Mouse (Mus musculus): ENCODE measurements around the gene Txndc15. TPM values are rescaled to one million over a fixed set of nuclear protein-coding genes. Genes with fewer than 3 reads are reported as not detected.
A peak's percentile ranks its signal among the peaks of the same experiment; 100 is the strongest.

Txndc15 gene
- polyA plus RNA-seq, 1 experiment from 2014 or later = 95.2 TPM

DNA sequence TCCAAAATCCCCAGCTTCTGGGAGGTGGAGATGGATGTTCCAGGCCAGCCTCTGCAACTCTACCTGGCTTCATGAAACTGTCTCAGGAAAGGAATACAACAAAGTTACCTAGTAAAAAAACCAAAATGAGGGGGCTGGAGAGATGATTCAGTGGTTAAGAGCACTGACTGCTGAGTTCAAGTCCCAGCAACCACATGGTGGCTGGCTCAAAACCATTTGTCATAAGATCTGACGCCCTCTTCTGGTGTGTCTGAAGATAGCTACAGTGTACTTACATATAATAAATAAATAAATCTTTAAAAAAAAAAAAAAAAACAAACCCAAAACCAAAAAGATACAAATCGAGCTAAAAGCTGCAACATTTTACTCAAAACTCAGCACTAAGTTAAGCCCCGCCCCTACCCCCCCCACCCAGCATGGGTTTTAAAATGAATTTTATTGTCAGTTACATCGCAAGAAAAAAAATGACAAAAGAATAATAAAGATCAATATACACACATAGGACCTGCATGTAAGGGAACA lies 12.2 kb downstream of the Txndc15 start:
- Histone ChIP-seq H3K27me3 (ENCODE audit: control insufficient read depth, insufficient read depth, low read depth, low read length) (no peaks in the 10 kb centered on the region), H3K4me2 (ENCODE audit: low read depth, low read length) (peak overlapping the region; percentile 61), H3K9me3 (ENCODE audit: control insufficient read depth, low read length) (no peaks in the 10 kb centered on the region), H3K4me1 (replicated peaks; ENCODE audit: control insufficient read depth, insufficient read depth, low read length) (no peaks in the 10 kb centered on the region), H3K4me3 (ENCODE audit: low read length) (peak overlapping the region; percentile 67), H3K9ac (ENCODE audit: low read length) (peak overlapping the region; percentile 84), H3K36me3 (ENCODE audit: control insufficient read depth, insufficient read depth, low read length) (peaks cover 14% of the 10 kb centered on the region), H3K27ac (ENCODE audit: low read length) (peak overlapping the region; percentile 94)
- no peak for ATAC-seq (ENCODE audit: low read depth)
- 2% methylated on average over 4 of the region's 4 CpGs for WGBS

DNA sequence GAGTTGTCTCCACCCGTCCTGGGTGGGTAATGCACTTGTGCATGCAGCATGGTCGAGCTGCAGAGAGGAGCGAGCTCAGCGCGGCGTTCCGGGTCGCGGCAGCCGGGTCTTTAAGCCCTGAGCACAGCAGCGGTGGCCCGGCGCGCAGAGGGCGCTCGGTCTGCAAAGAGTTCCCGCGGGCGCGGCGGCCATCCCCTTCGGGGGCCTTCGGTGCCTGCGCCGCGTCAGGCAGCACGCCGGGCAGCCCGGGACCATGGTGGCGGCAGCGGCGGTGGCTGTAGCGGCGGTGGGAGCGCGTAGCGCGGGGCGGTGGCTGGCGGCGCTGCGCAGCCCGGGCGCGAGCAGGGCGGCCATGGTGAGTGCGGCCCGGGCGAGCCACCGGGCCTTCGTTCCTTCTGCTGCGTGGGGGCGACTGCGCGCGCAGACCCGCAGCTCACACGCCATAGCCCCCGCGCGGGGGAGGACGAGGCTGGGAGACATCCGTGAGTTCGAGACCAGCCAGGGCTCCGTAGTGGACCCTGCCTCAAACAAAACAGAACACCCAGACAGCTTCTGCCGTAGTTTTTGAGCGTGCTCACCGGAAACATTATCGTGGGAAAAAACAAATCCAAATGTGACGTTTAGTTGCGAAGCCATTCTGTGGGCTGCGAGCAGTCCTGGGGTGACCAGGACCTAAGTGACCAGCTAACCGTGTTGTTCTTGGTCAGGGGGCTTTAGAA lies 12.8 kb downstream of the Txndc15 start, which contains the start of gene Pcbd2:
Pcbd2 (plus strand) TSS at position 249 of the 719 bp plus-strand sequence.
- H3K4me1 ChIP-seq (replicated peaks; ENCODE audit: control insufficient read depth, insufficient read depth, low read length) = no peaks in the 10 kb centered on the region
- 0% methylated on average over 57 of the region's 73 CpGs for WGBS
- peak; percentile 94 for ATAC-seq (ENCODE audit: low read depth)

DNA sequence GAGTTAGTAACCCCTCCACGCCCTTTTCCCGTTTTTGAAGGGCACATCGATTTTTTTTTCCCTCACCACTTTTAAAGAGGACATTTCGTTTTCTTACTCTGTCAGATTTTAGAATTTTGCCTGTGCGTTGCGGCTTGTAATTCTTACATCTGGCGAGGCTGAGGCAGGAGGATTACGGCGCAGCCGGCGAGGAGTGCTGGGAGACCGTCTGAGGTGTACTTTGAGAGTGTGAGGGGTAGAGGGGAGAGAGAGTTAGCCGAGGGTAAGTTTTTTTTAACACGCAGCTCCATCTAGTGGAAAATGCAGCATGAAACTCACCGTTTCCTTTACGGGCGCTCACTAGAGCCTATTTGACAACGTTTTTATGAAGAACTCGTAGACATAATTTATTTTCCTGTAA lies 13.4 kb downstream of the Txndc15 start:
- peak overlapping the region; percentile 94 for H3K27ac ChIP-seq (ENCODE audit: low read length)
- no peaks in the 10 kb centered on the region for H3K9me3 ChIP-seq (ENCODE audit: control insufficient read depth, low read length)
- H3K27me3 ChIP-seq (ENCODE audit: control insufficient read depth, insufficient read depth, low read depth, low read length) = no peaks in the 10 kb centered on the region
- whole genome bisulfite sequencing = 2% methylated on average over 19 of the region's 19 CpGs
- peak; percentile 89 for ATAC-seq (ENCODE audit: low read depth)
- peak overlapping the region; percentile 67 for H3K4me3 ChIP-seq (ENCODE audit: low read length)
- peak overlapping the region; percentile 84 for H3K9ac ChIP-seq (ENCODE audit: low read length)
- H3K4me1 ChIP-seq (replicated peaks; ENCODE audit: control insufficient read depth, insufficient read depth, low read length) = no peaks in the 10 kb centered on the region
- peaks cover 9% of the 10 kb centered on the region for H3K36me3 ChIP-seq (ENCODE audit: control insufficient read depth, insufficient read depth, low read length)
- peak overlapping the region; percentile 61 for H3K4me2 ChIP-seq (ENCODE audit: low read depth, low read length)

More for the DNA sequence above, 12.8 kb downstream of the Txndc15 start, which contains the start of gene Pcbd2:
- Histone ChIP-seq H3K27ac (ENCODE audit: low read length) (peak within 1 kb of the TSS; percentile 94), H3K4me2 (ENCODE audit: low read depth, low read length) (peak within 1 kb of the TSS; percentile 61), H3K4me3 (ENCODE audit: low read length) (peak within 1 kb of the TSS; percentile 67), H3K27me3 (ENCODE audit: control insufficient read depth, insufficient read depth, low read depth, low read length) (no peaks in the 10 kb centered on the region), H3K9ac (ENCODE audit: low read length) (peak within 1 kb of the TSS; percentile 84), H3K36me3 (ENCODE audit: control insufficient read depth, insufficient read depth, low read length) (peaks cover 11% of the 10 kb centered on the region), H3K9me3 (ENCODE audit: control insufficient read depth, low read length) (no peaks in the 10 kb centered on the region)

DNA sequence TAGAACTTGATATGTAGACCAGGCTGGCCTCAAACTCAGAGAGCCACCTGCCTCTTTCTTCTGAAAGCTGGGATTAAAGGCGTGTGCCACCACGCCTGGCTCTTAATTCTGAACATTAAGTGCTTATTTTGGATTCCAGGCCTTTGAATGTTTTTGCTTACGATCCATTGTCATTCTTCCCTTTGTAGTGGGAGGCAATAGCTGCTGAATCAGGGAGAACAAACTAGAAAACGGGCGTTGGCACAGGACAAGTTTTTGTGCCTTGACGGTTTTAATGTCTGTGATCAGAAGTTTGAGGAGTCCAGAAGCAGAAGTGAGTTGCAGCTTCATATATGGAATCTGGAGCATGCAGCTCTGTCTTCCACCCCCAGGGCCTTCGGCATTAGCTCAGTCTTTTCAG lies 16.3 kb downstream of the Txndc15 start:
- Histone ChIP-seq H3K9me3 (ENCODE audit: control insufficient read depth, low read length) (no peaks in the 10 kb centered on the region), H3K4me2 (ENCODE audit: low read depth, low read length) (no peak overlapping the region), H3K27ac (ENCODE audit: low read length) (no peak overlapping the region), H3K36me3 (ENCODE audit: control insufficient read depth, insufficient read depth, low read length) (peaks cover under 1% of the 10 kb centered on the region; the same call in 1 of the 2 replicates), H3K4me1 (replicated peaks; ENCODE audit: control insufficient read depth, insufficient read depth, low read length) (no peaks in the 10 kb centered on the region), H3K4me3 (ENCODE audit: low read length) (no peak overlapping the region), H3K27me3 (ENCODE audit: control insufficient read depth, insufficient read depth, low read depth, low read length) (no peaks in the 10 kb centered on the region), H3K9ac (ENCODE audit: low read length) (no peak overlapping the region)
- no peak for ATAC-seq (ENCODE audit: low read depth)
- WGBS = 88% methylated on average over 7 of the region's 7 CpGs

DNA sequence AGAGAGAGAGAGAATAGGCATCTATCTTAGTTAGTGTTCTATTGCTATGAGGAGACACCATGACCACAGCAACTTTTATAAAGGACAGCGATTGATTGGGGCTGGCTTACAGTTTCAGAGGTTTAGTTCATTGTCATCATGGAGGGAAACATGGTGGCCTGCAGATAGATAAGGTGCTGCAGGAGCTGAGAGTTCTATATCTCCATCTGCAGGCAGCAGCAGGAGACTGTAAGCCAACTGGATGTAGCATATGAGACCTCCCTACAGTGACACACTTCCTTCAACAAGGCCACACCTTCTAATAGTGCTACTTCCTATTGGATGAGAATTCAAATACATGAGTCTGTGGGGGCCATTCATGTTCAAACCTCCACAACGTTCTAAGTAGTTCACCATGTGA lies 17.7 kb downstream of the Txndc15 start:
- Histone ChIP-seq H3K4me1 (replicated peaks; ENCODE audit: control insufficient read depth, insufficient read depth, low read length) (no peaks in the 10 kb centered on the region), H3K9ac (ENCODE audit: low read length) (no peak overlapping the region), H3K27ac (ENCODE audit: low read length) (no peak overlapping the region), H3K27me3 (ENCODE audit: control insufficient read depth, insufficient read depth, low read depth, low read length) (no peaks in the 10 kb centered on the region), H3K4me3 (ENCODE audit: low read length) (no peak overlapping the region), H3K4me2 (ENCODE audit: low read depth, low read length) (no peak overlapping the region), H3K9me3 (ENCODE audit: control insufficient read depth, low read length) (no peaks in the 10 kb centered on the region), H3K36me3 (ENCODE audit: control insufficient read depth, insufficient read depth, low read length) (no peaks in the 10 kb centered on the region)
- ATAC-seq (ENCODE audit: low read depth) = no peak
- 59% methylated on average over 2 of the region's 2 CpGs for WGBS

DNA sequence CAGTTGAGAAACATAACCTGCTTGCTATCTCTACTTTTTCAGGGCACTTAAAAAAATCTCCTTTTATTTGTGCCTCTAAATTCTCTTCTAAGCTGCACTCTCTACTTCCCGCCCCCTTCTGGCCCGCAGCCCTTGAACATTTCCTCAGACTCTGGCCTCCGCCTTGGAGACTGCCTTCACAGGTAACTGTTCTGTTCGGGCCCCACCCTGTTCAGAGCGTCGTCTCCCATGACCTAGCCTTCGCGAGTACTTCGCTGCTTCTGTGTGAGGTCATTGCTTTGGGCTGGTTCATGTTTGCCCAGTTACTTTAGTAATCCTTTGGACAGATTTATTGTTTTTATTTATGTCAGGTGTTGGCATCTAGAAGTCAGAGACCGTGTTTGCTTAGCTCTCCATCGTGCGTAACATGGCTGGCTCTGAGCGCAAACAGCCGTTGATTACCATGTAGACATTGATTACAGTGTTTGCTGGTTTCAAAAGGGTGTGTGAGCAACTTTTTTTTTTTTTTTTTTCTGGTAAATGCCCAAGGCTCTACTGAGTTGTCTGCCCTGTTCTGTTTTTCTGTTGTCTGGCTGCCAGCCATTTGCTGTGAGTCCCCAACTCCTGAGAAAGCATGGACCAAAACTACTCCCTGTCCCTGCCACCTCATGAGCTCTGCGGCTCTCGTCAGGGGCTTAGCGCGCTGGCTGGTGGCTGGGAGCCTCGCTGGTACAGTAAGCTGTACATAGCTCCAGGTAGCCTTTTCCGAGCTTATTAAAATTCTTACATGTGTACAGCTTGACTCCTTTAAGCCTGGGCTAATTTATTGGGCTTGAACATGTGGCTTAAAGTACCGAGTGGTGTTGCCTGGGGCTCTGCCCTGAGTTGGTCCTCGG lies 19.4 kb downstream of the Txndc15 start:
- no peaks in the 10 kb centered on the region for H3K9me3 ChIP-seq (ENCODE audit: control insufficient read depth, low read length)
- peak; percentile 38; the same call in 1 of the 2 replicates for ATAC-seq (ENCODE audit: low read depth)
- H3K9ac ChIP-seq (ENCODE audit: low read length) = no peak overlapping the region

DNA sequence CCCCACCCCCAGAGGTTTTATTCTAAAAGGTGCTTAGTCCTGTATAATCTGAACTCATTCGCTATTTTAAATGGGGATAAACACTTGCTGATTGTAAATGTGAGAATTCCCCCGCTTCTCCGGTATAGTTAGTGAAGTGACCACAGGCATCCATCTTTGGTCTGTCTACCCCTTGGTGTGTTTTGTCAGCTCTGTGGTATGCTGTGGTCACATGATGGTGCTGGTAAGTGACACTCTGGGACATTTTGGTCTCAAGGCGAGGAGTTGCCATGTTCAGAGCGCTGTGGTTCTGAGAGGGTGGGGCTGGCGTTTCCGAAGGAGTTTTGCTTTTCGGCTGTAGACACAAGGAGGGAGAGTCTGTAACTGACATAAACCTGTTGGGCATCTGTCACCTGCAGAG lies 23.4 kb downstream of the Txndc15 start:
- Histone ChIP-seq H3K27me3 (ENCODE audit: control insufficient read depth, insufficient read depth, low read depth, low read length) (no peaks in the 10 kb centered on the region), H3K4me1 (replicated peaks; ENCODE audit: control insufficient read depth, insufficient read depth, low read length) (no peaks in the 10 kb centered on the region), H3K4me3 (ENCODE audit: low read length) (no peak overlapping the region), H3K9ac (ENCODE audit: low read length) (no peak overlapping the region), H3K36me3 (ENCODE audit: control insufficient read depth, insufficient read depth, low read length) (no peaks in the 10 kb centered on the region), H3K4me2 (ENCODE audit: low read depth, low read length) (no peak overlapping the region), H3K27ac (ENCODE audit: low read length) (no peak overlapping the region), H3K9me3 (ENCODE audit: control insufficient read depth, low read length) (no peaks in the 10 kb centered on the region)
- no peak for ATAC-seq (ENCODE audit: low read depth)
- 83% methylated on average over 8 of the region's 8 CpGs for WGBS

More for the DNA sequence above, 19.4 kb downstream of the Txndc15 start:
- WGBS = 71% methylated on average over 22 of the region's 22 CpGs
- Histone ChIP-seq H3K4me2 (ENCODE audit: low read depth, low read length) (no peak overlapping the region), H3K4me3 (ENCODE audit: low read length) (no peak overlapping the region), H3K27me3 (ENCODE audit: control insufficient read depth, insufficient read depth, low read depth, low read length) (no peaks in the 10 kb centered on the region), H3K36me3 (ENCODE audit: control insufficient read depth, insufficient read depth, low read length) (no peaks in the 10 kb centered on the region), H3K4me1 (replicated peaks; ENCODE audit: control insufficient read depth, insufficient read depth, low read length) (no peaks in the 10 kb centered on the region), H3K27ac (ENCODE audit: low read length) (no peak overlapping the region)

DNA sequence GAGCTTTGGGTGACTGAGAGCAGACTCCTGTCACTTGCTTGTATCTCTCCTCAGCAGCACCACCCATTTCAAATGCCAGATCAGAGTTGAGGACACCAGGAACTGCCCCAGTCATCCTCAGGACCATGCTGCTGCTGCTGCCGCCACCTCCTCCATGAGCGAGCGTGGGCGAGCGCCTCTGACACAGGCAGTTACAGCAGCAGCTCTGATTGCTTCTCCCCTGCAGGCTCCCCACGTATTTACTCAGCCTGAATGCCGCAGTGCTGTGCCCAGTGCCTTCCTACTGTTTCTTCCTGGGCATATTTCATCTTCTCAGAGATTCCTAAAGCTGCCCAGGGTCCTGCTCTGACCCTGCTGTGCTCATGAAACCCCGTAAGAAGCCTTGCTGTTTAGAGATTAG lies 27.9 kb downstream of the Txndc15 start:
- Histone ChIP-seq H3K4me2 (ENCODE audit: low read depth, low read length) (no peak overlapping the region), H3K9ac (ENCODE audit: low read length) (no peak overlapping the region), H3K36me3 (ENCODE audit: control insufficient read depth, insufficient read depth, low read length) (peaks cover 2% of the 10 kb centered on the region; the same call in 1 of the 2 replicates), H3K27me3 (ENCODE audit: control insufficient read depth, insufficient read depth, low read depth, low read length) (no peaks in the 10 kb centered on the region), H3K27ac (ENCODE audit: low read length) (no peak overlapping the region), H3K9me3 (ENCODE audit: control insufficient read depth, low read length) (no peaks in the 10 kb centered on the region), H3K4me3 (ENCODE audit: low read length) (no peak overlapping the region), H3K4me1 (replicated peaks; ENCODE audit: control insufficient read depth, insufficient read depth, low read length) (no peaks in the 10 kb centered on the region)
- no peak for ATAC-seq (ENCODE audit: low read depth)
- WGBS = 65% methylated on average over 8 of the region's 8 CpGs

DNA sequence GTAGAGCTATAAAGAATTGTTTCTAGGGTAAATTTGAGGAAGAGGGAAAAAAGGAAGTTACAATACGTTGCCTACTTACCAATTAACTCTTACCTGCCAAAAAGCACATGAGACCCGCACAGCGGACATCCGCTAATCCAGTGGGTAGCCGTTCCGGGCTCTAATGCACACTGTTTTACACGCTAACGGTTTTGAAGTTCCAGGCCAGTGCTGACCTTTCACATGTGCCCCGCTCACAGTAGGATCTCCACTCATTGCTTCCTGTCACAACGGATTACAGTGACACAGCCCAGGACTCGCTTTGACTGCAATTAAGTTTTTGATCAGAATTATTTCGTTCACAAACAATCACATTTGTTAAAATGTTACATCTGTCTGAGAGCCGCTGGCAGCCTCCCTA lies 39.9 kb downstream of the Txndc15 start:
- whole genome bisulfite sequencing = 80% methylated on average over 13 of the region's 13 CpGs
- Histone ChIP-seq H3K27ac (ENCODE audit: low read length) (no peak overlapping the region), H3K4me2 (ENCODE audit: low read depth, low read length) (no peak overlapping the region), H3K4me1 (replicated peaks; ENCODE audit: control insufficient read depth, insufficient read depth, low read length) (0 out of 2 replicates have a peak, but pooled peaks cover 7% of the 10 kb centered on the region), H3K36me3 (ENCODE audit: control insufficient read depth, insufficient read depth, low read length) (no peaks in the 10 kb centered on the region), H3K4me3 (ENCODE audit: low read length) (no peak overlapping the region), H3K27me3 (ENCODE audit: control insufficient read depth, insufficient read depth, low read depth, low read length) (no peaks in the 10 kb centered on the region), H3K9me3 (ENCODE audit: control insufficient read depth, low read length) (no peaks in the 10 kb centered on the region), H3K9ac (ENCODE audit: low read length) (no peak overlapping the region)
- no peak for ATAC-seq (ENCODE audit: low read depth)
